Mouse (Mus musculus) G1E (cell line): ENCODE measurements around the gene Astn2. TPM values are rescaled to one million over a fixed set of nuclear protein-coding genes. Genes with fewer than 3 reads are reported as not detected.

Experiments used
- ATAC-seq: 2 replicates; pipeline ENCODE4 v1.8.0; 2016; ENCODE audit warnings: mild to moderate bottlenecking; ENCODE audit not compliant: insufficient number of reproducible peaks, poor library complexity, low FRiP score, severe bottlenecking; ENCODE audit errors: extremely low read depth
- DNase-seq: peaks from one replicate; pipeline ENCODE4 v3.0.0; 2012; ENCODE audit warnings: low spot score
- H3K27me3 ChIP-seq: 2 replicates; pipeline ENCODE4 v1.6.1; 2012; ENCODE audit warnings: mild to moderate bottlenecking, low read length, inconsistent platforms; ENCODE audit not compliant: insufficient read depth
- H3K36me3 ChIP-seq: replicated peaks from 2 replicates; pipeline ENCODE3; 2012; ENCODE audit warnings: mild to moderate bottlenecking, inconsistent platforms
- H3K4me1 ChIP-seq: 2 replicates; pipeline ENCODE4 v1.6.1; 2012; ENCODE audit warnings: low read depth, low read length, inconsistent platforms, mixed read lengths; ENCODE audit not compliant: insufficient read depth
- H3K4me3 ChIP-seq: 2 replicates; pipeline ENCODE4 v1.5.1; 2012; ENCODE audit warnings: low read depth, mild to moderate bottlenecking, inconsistent platforms, low read length, moderate library complexity, mixed read lengths
- H3K9me3 ChIP-seq: replicated peaks from 2 replicates; pipeline ENCODE4 v1.6.1; 2012; ENCODE audit warnings: inconsistent platforms
- CTCF ChIP-seq: IDR thresholded peaks from 2 replicates; pipeline ENCODE4 v1.5.1; 2012; ENCODE audit warnings: low read depth, low read length, inconsistent platforms, mixed read lengths
- GATA1 ChIP-seq: IDR thresholded peaks from 2 replicates; pipeline ENCODE4 v1.6.1; 2012; ENCODE audit warnings: borderline replicate concordance, low read length, inconsistent platforms, mixed read lengths
- GATA2 ChIP-seq: IDR thresholded peaks from 2 replicates; pipeline ENCODE4 v1.6.1; 2012; ENCODE audit warnings: low read depth, low read length, inconsistent platforms, borderline replicate concordance
- POLR2AphosphoS5 ChIP-seq: IDR thresholded peaks from 2 replicates; pipeline ENCODE4 v1.6.1; 2012; ENCODE audit warnings: low read depth, low read length, inconsistent platforms; ENCODE audit not compliant: insufficient replicate concordance
- TAL1 ChIP-seq: conservative IDR thresholded peaks from 2 replicates; pipeline ENCODE4 v1.6.1; 2012; ENCODE audit warnings: low read depth, low read length, inconsistent platforms, mixed read lengths
- polyA plus RNA-seq: library from polyadenylated mRNA; stranded (reverse); fragments of >175 nt; gene quantifications from 2 replicates; pipeline ENCODE4 v1.2.3, GENCODE M21; 2012
- total RNA-seq, 2 experiments: library from RNA; stranded (forward) in 1 of 2; stranded (reverse) in 1 of 2; fragments of 200-1000 nt in 1 of 2; fragments of >200 nt in 1 of 2; fragmentation: Nextera tagmentation in 1 of 2; gene quantifications; 2 replicates each; pipeline ENCODE4 v1.2.3; 2014 to 2017

The Astn2 gene
- total and polyA plus RNA-seq, 3 experiments, result not detected

- TF ChIP-seq GATA1 (no peak), POLR2AphosphoS5 (no peak), GATA2 (no peak), CTCF (no peak), TAL1 (no peak)
- ATAC-seq (no peak), DNase-seq (no peak)
- H3K4me1 ChIP-seq, result no peaks in the 10 kb centered on the region
- no peaks in the 10 kb centered on the region for H3K27me3 ChIP-seq
- no peaks in the 10 kb centered on the region for H3K36me3 ChIP-seq
- no peak overlapping the region; the same call in 1 of the 2 replicates for H3K4me3 ChIP-seq
- peaks cover 28% of the 10 kb centered on the region for H3K9me3 ChIP-seq
Observed at GRCm38 (mm10) chr4:66403708-66404200, 657 bp downstream of the Astn2 start.

- H3K27me3 ChIP-seq, result no peaks in the 10 kb centered on the region
- peaks cover 28% of the 10 kb centered on the region for H3K9me3 ChIP-seq
- H3K4me3 ChIP-seq, result no peak overlapping the region
- ATAC-seq (no peak), DNase-seq (no peak)
- H3K4me1 ChIP-seq, result no peaks in the 10 kb centered on the region
- TF ChIP-seq GATA2 (no peak), CTCF (no peak), TAL1 (no peak), GATA1 (no peak), POLR2AphosphoS5 (no peak)
- H3K36me3 ChIP-seq, result no peaks in the 10 kb centered on the region
Observed at GRCm38 (mm10) chr4:66403116-66403707, 1.2 kb downstream of the Astn2 start.

- Histone ChIP-seq H3K4me1 (no peaks in the 10 kb centered on the region), H3K9me3 (peaks cover 28% of the 10 kb centered on the region)
Observed at GRCm38 (mm10) chr4:66402611-66403010, 1.8 kb downstream of the Astn2 start.

GRCm38 (mm10) chr4:66401186-66401681 is 3.2 kb downstream of the Astn2 start:
- DNase-seq (no peak), ATAC-seq (no peak)
- Histone ChIP-seq H3K36me3 (no peaks in the 10 kb centered on the region), H3K4me3 (no peak overlapping the region), H3K9me3 (peaks cover 28% of the 10 kb centered on the region), H3K4me1 (no peaks in the 10 kb centered on the region), H3K27me3 (no peaks in the 10 kb centered on the region)
- no peak for TF ChIP-seq GATA1

More at GRCm38 (mm10) chr4:66402611-66403010, 1.8 kb downstream of the Astn2 start:
- H3K27me3 ChIP-seq, result no peaks in the 10 kb centered on the region
- ATAC-seq, result no peak
- no peak overlapping the region for H3K4me3 ChIP-seq
- no peak for TF ChIP-seq CTCF
- TF ChIP-seq TAL1, result no peak
- no peak for TF ChIP-seq GATA2
- H3K36me3 ChIP-seq, result no peaks in the 10 kb centered on the region
- no peak for DNase-seq

GRCm38 (mm10) chr4:66399066-66399465 is 5.3 kb downstream of the Astn2 start:
- peaks cover 21% of the 10 kb centered on the region for H3K9me3 ChIP-seq
- no peaks in the 10 kb centered on the region for H3K36me3 ChIP-seq
- no peaks in the 10 kb centered on the region for H3K4me1 ChIP-seq
- DNase-seq (no peak), ATAC-seq (no peak)
- H3K4me3 ChIP-seq, result no peak overlapping the region
- H3K27me3 ChIP-seq, result no peaks in the 10 kb centered on the region
- TF ChIP-seq CTCF (no peak), GATA1 (no peak), POLR2AphosphoS5 (no peak), TAL1 (no peak), GATA2 (no peak)

- Histone ChIP-seq H3K9me3 (peaks cover 17% of the 10 kb centered on the region), H3K4me1 (no peaks in the 10 kb centered on the region)
- TF ChIP-seq CTCF, result no peak
- no peak for TF ChIP-seq POLR2AphosphoS5
Observed at GRCm38 (mm10) chr4:66397216-66397615, 7.2 kb downstream of the Astn2 start.

GRCm38 (mm10) chr4:66393294-66393693 is 11.1 kb downstream of the Astn2 start:
- no peak for DNase-seq
- Histone ChIP-seq H3K9me3 (peaks cover 11% of the 10 kb centered on the region), H3K27me3 (no peaks in the 10 kb centered on the region), H3K36me3 (no peaks in the 10 kb centered on the region), H3K4me1 (no peaks in the 10 kb centered on the region), H3K4me3 (no peak overlapping the region)
- ATAC-seq, result no peak
- TF ChIP-seq GATA1 (no peak), CTCF (no peak), GATA2 (no peak), TAL1 (no peak), POLR2AphosphoS5 (no peak)

More at GRCm38 (mm10) chr4:66397216-66397615, 7.2 kb downstream of the Astn2 start:
- no peaks in the 10 kb centered on the region for H3K36me3 ChIP-seq
- DNase-seq (no peak), ATAC-seq (no peak)
- no peaks in the 10 kb centered on the region for H3K27me3 ChIP-seq
- H3K4me3 ChIP-seq, result no peak overlapping the region
